Comparison of ENCODE assay signal across 9 mouse cellular contexts in the genomic region with DNA sequence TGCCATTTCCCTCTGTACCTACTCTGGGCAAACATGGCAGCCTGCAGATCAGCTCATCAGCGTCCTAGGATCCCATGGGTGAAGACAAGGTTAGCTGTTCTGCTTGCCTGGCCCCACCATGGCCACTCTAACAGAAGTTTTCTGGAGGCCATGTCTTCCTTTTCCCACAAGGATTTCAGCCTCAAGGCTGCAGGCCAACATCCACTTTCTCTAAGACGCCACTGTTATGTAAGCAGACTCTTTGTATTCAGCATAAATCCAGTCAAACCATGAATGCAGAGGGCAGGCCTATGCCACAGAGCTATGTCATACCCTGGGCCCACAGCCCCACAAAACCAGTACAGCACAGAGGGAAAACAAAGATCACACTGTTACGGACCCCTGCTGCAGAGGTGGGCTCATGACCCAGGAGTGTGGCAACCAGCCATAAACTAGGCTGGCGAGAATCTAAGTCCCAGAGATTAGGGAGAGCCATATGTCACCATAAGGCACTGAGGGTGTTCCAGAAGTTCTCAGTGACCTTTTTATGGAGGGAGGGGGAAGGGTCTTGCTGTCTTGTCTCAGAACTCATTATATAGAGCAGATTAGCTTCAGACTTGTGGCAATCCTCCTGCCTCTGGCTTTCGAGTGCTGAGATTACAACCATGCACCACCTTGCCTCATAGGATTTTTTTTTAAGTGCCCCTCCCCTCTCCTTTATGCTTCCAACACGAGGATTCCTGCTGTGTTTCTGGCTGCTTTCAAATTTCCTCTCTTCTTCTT.
DNase-seq lines count a peak whose midpoint lies in the region; ATAC-seq and TF ChIP-seq lines count a peak whose summit lies in the region.
"Had no signal": no experiment of that assay in that cellular context is flagged by ENCODE, and none has a peak within 500 bp of the region (broad histone marks: within the 10 kb centered on the region; RNA-seq: fewer than 3 reads in every experiment).

No protein-coding gene starts in this region.

- peak; percentile 33 for DNase-seq in embryo, embryonic 10.5 days (ENCODE audit: low spot score)
- no peak for DNase-seq in embryo, embryonic 10 days (ENCODE audit: low spot score)
- no peak for DNase-seq in lung, postnatal 10 days
- DNase-seq in stomach, postnatal 0 days (ENCODE audit: low spot score), result no peak
- DNase-seq in gastrocnemius, postnatal 14 days, result no peak
- no peak for DNase-seq in testis, postnatal 14 days (ENCODE audit: low spot score)
- DNase-seq: cerebellum, adult 11-12 months had no signal

- H3K4me2 ChIP-seq in lung, embryonic 16.5 days (ENCODE audit: low read depth, low read length), result 0 out of 2 replicates have a peak overlapping the region, but pooled peaks have one; percentile 12
- no peak overlapping the region for H3K4me2 ChIP-seq in limb, embryonic 15.5 days
- no peak overlapping the region for H3K4me2 ChIP-seq in stomach, postnatal 0 days (replicated peaks; ENCODE audit: low read depth)

- ATAC-seq in lung, embryonic 16.5 days (ENCODE audit: low read depth), result peak; percentile 31; the same call in 1 of the 2 replicates
- 0 out of 2 replicates have a peak, but pooled peaks have one; percentile 59 for ATAC-seq in limb, embryonic 15.5 days (ENCODE audit: insufficient number of reproducible peaks, low FRiP score, low TSS enrichment, low read depth)
- peak; percentile 21; the same call in 1 of the 2 replicates for ATAC-seq in stomach, postnatal 0 days (ENCODE audit: low FRiP score, low TSS enrichment)

- no peak overlapping the region for H3K4me3 ChIP-seq in lung, embryonic 16.5 days (ENCODE audit: low read length)
- H3K4me3 ChIP-seq in limb, embryonic 15.5 days, result no peak overlapping the region
- no peak overlapping the region for H3K4me3 ChIP-seq in stomach, postnatal 0 days (ENCODE audit: low read depth, low read length)

- no peaks in the 10 kb centered on the region for H3K9me3 ChIP-seq in lung, embryonic 16.5 days (ENCODE audit: control insufficient read depth, low read length)
- no peaks in the 10 kb centered on the region for H3K9me3 ChIP-seq in limb, embryonic 15.5 days
- H3K9me3 ChIP-seq in stomach, postnatal 0 days (ENCODE audit: control insufficient read depth, low read length), result no peaks in the 10 kb centered on the region

- H3K27ac ChIP-seq in lung, embryonic 16.5 days (ENCODE audit: low read length), result no peak overlapping the region
- 0 out of 2 replicates have a peak overlapping the region, but pooled peaks have one; percentile 52 for H3K27ac ChIP-seq in limb, embryonic 15.5 days
- no peak overlapping the region for H3K27ac ChIP-seq in stomach, postnatal 0 days (replicated peaks)

- 57% methylated on average over 6 of the region's 6 CpGs for WGBS in lung, embryonic 16.5 days
- WGBS in limb, embryonic 15.5 days, result 36% methylated on average over 6 of the region's 6 CpGs
- 52% methylated on average over 6 of the region's 6 CpGs for WGBS in stomach, postnatal 0 days

- no peak for TF ChIP-seq EP300 in stomach, postnatal 0 days (optimal IDR thresholded peaks at IDR 0.05)

- no peaks in the 10 kb centered on the region for H3K27me3 ChIP-seq in lung, embryonic 16.5 days (ENCODE audit: control insufficient read depth, insufficient read depth, low read depth, low read length)
- no peaks in the 10 kb centered on the region for H3K27me3 ChIP-seq in limb, embryonic 15.5 days
- H3K27me3 ChIP-seq in stomach, postnatal 0 days (ENCODE audit: control insufficient read depth, insufficient read depth, low read length), result no peaks in the 10 kb centered on the region

- H3K36me3 ChIP-seq in lung, embryonic 16.5 days (ENCODE audit: control insufficient read depth, insufficient read depth, low read length), result no peaks in the 10 kb centered on the region
- no peaks in the 10 kb centered on the region for H3K36me3 ChIP-seq in limb, embryonic 15.5 days
- no peaks in the 10 kb centered on the region for H3K36me3 ChIP-seq in stomach, postnatal 0 days (ENCODE audit: control insufficient read depth, insufficient read depth, low read length)

- peaks cover 6% of the 10 kb centered on the region for H3K4me1 ChIP-seq in lung, embryonic 16.5 days (replicated peaks; ENCODE audit: control insufficient read depth, insufficient read depth, low read length)
- peaks cover 11% of the 10 kb centered on the region for H3K4me1 ChIP-seq in limb, embryonic 15.5 days
- H3K4me1 ChIP-seq in stomach, postnatal 0 days (replicated peaks; ENCODE audit: control insufficient read depth, insufficient read depth), result no peaks in the 10 kb centered on the region

- TF ChIP-seq CTCF in stomach, postnatal 0 days (IDR thresholded peaks at IDR 0.05; ENCODE audit: low read depth), result no peak

- intact Hi-C loops in gastrocnemius, postnatal 14 days (cut with DNase I; ENCODE audit: low total_unique reads), result no loop called here

- no peak overlapping the region for H3K9ac ChIP-seq in lung, embryonic 16.5 days (ENCODE audit: low read length)
- no peak overlapping the region for H3K9ac ChIP-seq in limb, embryonic 15.5 days
- H3K9ac ChIP-seq in stomach, postnatal 0 days (ENCODE audit: low read length), result no peak overlapping the region
